Mouse (Mus musculus) C2C12 (cell line): ENCODE data around the gene Kdm4c. TPM values are rescaled to one million over a fixed set of nuclear protein-coding genes. Genes with fewer than 3 reads are reported as not detected.
"Not testable (repeated sequence)": the region's sequence is repeated elsewhere in the genome, so short reads cannot be mapped to it uniquely, and the experiment has no call there.

ENCODE experiments used
- H3K27me3 ChIP-seq: one replicate; pipeline ENCODE4 v1.6.1; 2011; ENCODE audit not compliant: control insufficient read depth, insufficient read depth, insufficient read length
- H3K36me3 ChIP-seq: one replicate; pipeline ENCODE4 v1.6.1; 2011; ENCODE audit not compliant: control insufficient read depth, insufficient read depth
- H3K4me3 ChIP-seq: one replicate; pipeline ENCODE4 v1.5.1; 2011; ENCODE audit warnings: mild to moderate bottlenecking, control low read depth; ENCODE audit not compliant: poor library complexity, insufficient read depth, severe bottlenecking
- H3K79me2 ChIP-seq: one replicate; pipeline ENCODE4 v1.6.1; 2011; ENCODE audit not compliant: control insufficient read depth, insufficient read depth
- H3K79me3 ChIP-seq: one replicate; pipeline ENCODE4 v1.6.1; 2011; ENCODE audit warnings: low read depth, control low read depth
- H3ac ChIP-seq: one replicate; pipeline ENCODE3; 2011; ENCODE audit warnings: low read depth; ENCODE audit not compliant: control insufficient read depth, insufficient read length
- CEBPB ChIP-seq: IDR thresholded peaks from one replicate; pipeline ENCODE4 v1.6.1; 2011; ENCODE audit warnings: low read depth, mild to moderate bottlenecking, control low read depth, moderate library complexity
- CTCF ChIP-seq: IDR thresholded peaks from one replicate; pipeline ENCODE4 v1.5.1; 2011; ENCODE audit not compliant: control insufficient read depth, insufficient read depth, insufficient read length
- FOSL1 ChIP-seq: IDR thresholded peaks from one replicate; pipeline ENCODE4 v1.8.0; 2011; ENCODE audit warnings: mild to moderate bottlenecking, low read length; ENCODE audit not compliant: poor library complexity, insufficient read depth, severe bottlenecking
- MAX ChIP-seq: IDR thresholded peaks from one replicate; pipeline ENCODE4 v1.6.1; 2011; ENCODE audit warnings: mild to moderate bottlenecking, control low read depth
- MYOD1 ChIP-seq: IDR thresholded peaks from one replicate; pipeline ENCODE4 v1.6.1; 2011; ENCODE audit warnings: low read depth; ENCODE audit not compliant: control insufficient read depth, insufficient read length
- MYOG ChIP-seq: IDR thresholded peaks from one replicate; pipeline ENCODE4 v1.6.1; 2011; ENCODE audit not compliant: control insufficient read depth, insufficient read length; ENCODE audit errors: extremely low read depth
- USF1 ChIP-seq: IDR thresholded peaks from one replicate; pipeline ENCODE4 v1.6.1; 2011; ENCODE audit warnings: low read depth, mild to moderate bottlenecking, control low read depth, moderate library complexity
- long read RNA-seq, 2 experiments: library from polyadenylated mRNA; unstranded; transcript quantifications; one replicate each; pipeline ENCODE4 v2.0.0; 2019 to 2020
- polyA plus RNA-seq: library from polyadenylated mRNA; unstranded; fragments of >200 nt; fragmentation: generic; extraction: Trizol; gene quantifications from one replicate; pipeline ENCODE4 v1.2.1, GENCODE M21; 2012; ENCODE audit warnings: missing spikeins

Kdm4c gene
- 2.7 TPM for polyA plus RNA-seq
- long read RNA-seq, experiment 1, full-length matches to known transcripts = 1 of 5 reads
- long read RNA-seq, experiment 1, partial matches to known transcripts = 3 of 5 reads
- long read RNA-seq, experiment 1, other reads (novel, unspliced or antisense) = 1 of 5 reads
- long read RNA-seq, experiment 2, full-length matches to known transcripts = 27 of 43 reads
- long read RNA-seq, experiment 2, partial matches to known transcripts = 2 of 43 reads
- long read RNA-seq, experiment 2, other reads (novel, unspliced or antisense) = 14 of 43 reads

DNA sequence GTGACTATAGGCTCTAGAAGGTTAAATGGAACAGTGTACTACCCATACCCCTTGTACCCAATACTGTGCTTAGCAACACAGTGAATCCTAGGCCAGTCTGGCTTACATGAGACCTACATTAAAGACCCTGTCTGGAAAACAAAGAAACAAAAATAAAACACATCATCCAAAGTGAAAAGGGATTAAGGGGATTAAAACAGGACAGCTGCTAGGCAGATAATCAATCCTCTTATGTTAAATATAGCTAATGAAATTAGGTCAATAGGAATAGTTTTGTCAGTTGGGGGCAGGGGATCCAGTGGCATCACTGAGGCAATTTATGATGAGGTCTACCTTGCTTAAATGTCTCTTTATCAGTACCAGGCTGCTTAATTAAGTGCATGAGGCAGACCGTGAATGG, at the start of gene Kdm4c:
Gene Kdm4c, plus strand, starts transcription at position 322 of the 400 bp plus-strand sequence.
- TF ChIP-seq CTCF = no peak
- no peak for TF ChIP-seq FOSL1
- no peak for TF ChIP-seq MYOD1
- no peak for TF ChIP-seq MYOG
- TF ChIP-seq USF1 = no peak
- no peak for TF ChIP-seq MAX
- no peak for TF ChIP-seq CEBPB
- Histone ChIP-seq H3K27me3 (no peaks in the 10 kb centered on the region), H3K79me3 (no peaks in the 10 kb centered on the region)

DNA sequence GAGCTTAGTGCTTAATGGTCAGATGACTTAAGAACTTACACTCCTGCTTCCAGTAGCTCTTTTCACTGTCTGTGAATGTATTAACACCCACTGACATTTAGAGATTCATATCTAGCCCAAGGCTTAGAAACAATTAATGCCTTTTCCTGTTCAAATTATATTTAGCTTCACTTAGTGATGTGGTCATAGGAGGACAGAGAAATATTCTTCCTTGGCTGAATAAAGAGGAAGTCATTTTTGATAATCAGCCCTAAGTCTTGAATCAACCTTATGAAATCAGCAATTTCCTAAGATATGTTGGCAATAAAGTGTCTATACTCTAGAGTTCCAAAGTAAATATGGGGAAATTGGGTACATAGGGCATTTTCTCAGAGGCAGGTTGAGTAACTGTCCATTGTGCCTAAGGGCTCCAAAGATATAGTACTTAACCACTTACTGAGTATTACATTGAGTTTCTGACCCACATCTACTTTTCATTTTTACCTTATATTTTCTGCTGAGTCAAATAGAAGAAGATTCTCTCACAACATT, 41.0 kb upstream of the Kdm4c start:
- Histone ChIP-seq H3K79me3 (no peaks in the 10 kb centered on the region), H3ac (no peak overlapping the region), H3K79me2 (no peaks in the 10 kb centered on the region), H3K4me3 (no peak overlapping the region), H3K27me3 (no peaks in the 10 kb centered on the region), H3K36me3 (no peaks in the 10 kb centered on the region)
- TF ChIP-seq CEBPB (no peak), USF1 (no peak), MAX (no peak)

More for the DNA sequence above, at the start of gene Kdm4c:
- H3K4me3 ChIP-seq = no peak within 1 kb of the TSS
- H3ac ChIP-seq = no peak within 1 kb of the TSS
- no peaks in the 10 kb centered on the region for H3K36me3 ChIP-seq
- no peaks in the 10 kb centered on the region for H3K79me2 ChIP-seq

DNA sequence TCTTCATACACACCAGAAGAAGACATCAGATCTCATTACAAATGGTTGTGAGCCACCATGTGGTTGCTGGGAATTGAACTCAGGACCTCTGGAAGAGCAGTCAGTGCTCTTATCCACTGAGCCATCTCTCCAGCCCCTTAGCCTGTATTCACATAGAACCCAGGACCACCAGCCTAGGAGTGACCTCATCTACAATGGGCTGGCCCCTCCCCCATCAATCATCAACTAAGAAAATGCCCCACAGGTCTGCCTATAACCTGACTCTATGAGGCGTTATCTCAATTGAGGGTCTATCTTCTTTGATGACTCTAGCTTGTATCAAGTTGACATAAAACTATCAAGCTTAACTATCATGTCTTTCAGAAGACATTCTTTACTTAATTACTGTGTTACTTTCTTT, 20.5 kb upstream of the Kdm4c start:
- not testable (repeated sequence) for H3ac ChIP-seq, H3K36me3 ChIP-seq, H3K79me3 ChIP-seq, H3K79me2 ChIP-seq, H3K27me3 ChIP-seq, H3K4me3 ChIP-seq

DNA sequence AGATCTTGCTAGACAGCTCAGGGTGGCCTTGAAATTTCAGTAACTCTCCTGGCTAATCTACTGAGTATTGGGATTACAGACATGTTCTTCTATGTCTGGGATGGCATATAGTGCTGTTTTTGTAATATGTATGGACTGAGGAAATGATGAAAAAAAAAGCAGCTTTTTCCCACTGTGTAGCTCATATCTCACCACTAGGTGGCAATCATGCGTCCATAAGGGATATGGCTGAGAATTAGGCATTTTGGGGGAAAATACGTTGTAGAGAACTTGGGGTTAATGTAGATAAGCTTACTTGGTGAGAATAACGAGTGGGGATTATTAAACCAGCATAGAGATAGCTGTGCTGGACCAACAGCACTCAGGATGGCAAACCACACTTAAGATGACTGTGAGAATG, 19.9 kb upstream of the Kdm4c start:
- H3K27me3 ChIP-seq = no peaks in the 10 kb centered on the region
- no peak overlapping the region for H3ac ChIP-seq
- no peaks in the 10 kb centered on the region for H3K79me3 ChIP-seq
- no peak for TF ChIP-seq CTCF
- TF ChIP-seq MYOG = no peak
- no peak for TF ChIP-seq FOSL1
- no peak for TF ChIP-seq USF1
- no peak for TF ChIP-seq MAX
- TF ChIP-seq CEBPB = no peak
- no peak for TF ChIP-seq MYOD1
- no peaks in the 10 kb centered on the region for H3K36me3 ChIP-seq
- H3K4me3 ChIP-seq = no peak overlapping the region
- H3K79me2 ChIP-seq = no peaks in the 10 kb centered on the region

DNA sequence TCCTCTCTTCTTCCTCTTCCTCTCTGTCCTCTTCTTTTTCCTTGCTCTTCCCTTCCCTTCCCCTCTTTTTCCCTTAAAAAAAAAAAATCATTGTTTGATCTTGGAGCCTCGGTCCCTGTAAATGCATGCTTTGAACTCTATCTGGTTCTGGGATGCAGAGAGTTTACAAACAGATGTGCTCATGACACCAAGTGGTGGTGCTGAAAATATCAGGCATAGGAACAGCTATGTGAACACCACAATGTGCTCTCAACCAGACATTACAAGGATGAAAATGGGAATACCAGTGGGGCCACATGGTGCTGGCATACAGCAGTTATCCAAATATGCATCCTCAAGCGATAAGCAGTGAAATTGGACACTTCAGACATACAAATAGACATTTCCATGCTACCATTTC, 18.1 kb upstream of the Kdm4c start:
- TF ChIP-seq USF1 (no peak), MYOG (no peak), FOSL1 (no peak), CEBPB (no peak), MYOD1 (no peak), MAX (no peak)
- H3K79me2 ChIP-seq = no peaks in the 10 kb centered on the region
- no peaks in the 10 kb centered on the region for H3K79me3 ChIP-seq
- no peak overlapping the region for H3K4me3 ChIP-seq
- no peaks in the 10 kb centered on the region for H3K27me3 ChIP-seq
- no peaks in the 10 kb centered on the region for H3K36me3 ChIP-seq
- H3ac ChIP-seq = no peak overlapping the region

DNA sequence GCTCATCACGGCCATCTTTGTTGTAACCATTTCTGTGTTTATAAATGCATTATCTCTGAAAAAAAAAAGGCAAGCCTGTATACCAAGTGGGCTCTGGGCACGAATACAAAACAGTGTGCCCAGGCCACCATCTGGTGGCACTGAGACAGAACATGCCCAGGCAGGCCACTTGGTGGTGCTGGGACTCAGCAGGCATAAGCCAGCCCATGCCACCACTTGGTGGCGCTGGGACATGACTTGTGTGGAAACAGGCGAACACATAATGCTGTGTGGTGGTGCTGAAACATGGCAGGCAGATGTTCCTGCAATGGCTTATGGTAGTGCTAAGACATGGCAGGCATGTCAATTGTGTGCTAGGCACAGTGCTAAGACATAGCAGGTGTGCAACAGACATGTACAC, 11.3 kb upstream of the Kdm4c start:
- no peaks in the 10 kb centered on the region for H3K27me3 ChIP-seq
- H3K36me3 ChIP-seq = no peaks in the 10 kb centered on the region
- no peak overlapping the region for H3K4me3 ChIP-seq
- no peak overlapping the region for H3ac ChIP-seq
- H3K79me2 ChIP-seq = no peaks in the 10 kb centered on the region
- no peaks in the 10 kb centered on the region for H3K79me3 ChIP-seq
- TF ChIP-seq MYOD1 = no peak
- TF ChIP-seq CTCF = peak; percentile 18
